Mouse (Mus musculus): ENCODE data around the gene Trim66. TPM values are rescaled to one million over a fixed set of nuclear protein-coding genes. Genes with fewer than 3 reads are reported as not detected.
A peak's percentile ranks its signal among the peaks of the same experiment; 100 is the strongest.

Trim66 gene
- 1.3 and 2.4 TPM in 2 replicates for polyA plus RNA-seq (2015; fragmentation: Nextera tagmentation; extraction: Ambion mirVana)

DNA sequence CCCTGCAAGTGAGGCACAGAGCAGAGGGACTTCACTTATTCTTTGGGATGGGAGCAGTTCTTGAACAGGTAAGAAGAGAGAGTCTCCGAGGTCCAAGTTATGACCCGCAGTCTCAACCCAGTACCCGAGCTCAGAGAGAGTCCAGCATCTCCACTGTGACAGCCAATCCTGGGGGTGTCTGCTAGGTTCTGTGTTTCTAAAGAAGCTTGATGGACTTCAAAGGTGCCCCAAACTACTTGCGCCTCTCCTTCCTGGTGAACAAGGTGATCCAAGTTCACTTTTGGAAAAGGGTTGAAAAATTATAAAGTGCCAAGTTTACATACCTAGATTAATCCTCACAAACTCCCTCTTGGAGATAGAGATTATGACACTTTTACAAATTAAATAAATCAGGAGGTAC lies at the start of gene Trim66:
TSS of gene Trim66 (minus strand) at position 101 of the 400 bp plus-strand sequence.
- Histone ChIP-seq H3K4me1 (no peaks in the 10 kb centered on the region), H3K4me3 (no peak within 1 kb of the TSS), H3K9me3 (no peaks in the 10 kb centered on the region), H3K27me3 (0 out of 2 replicates have a peak, but pooled peaks cover 5% of the 10 kb centered on the region), H3K4me2 (no peak within 1 kb of the TSS), H3K27ac (no peak within 1 kb of the TSS), H3K36me3 (no peaks in the 10 kb centered on the region), H3K9ac (no peak within 1 kb of the TSS)
- 86% methylated on average over 4 of the region's 4 CpGs for WGBS
- no peak for ATAC-seq (ENCODE audit: insufficient number of reproducible peaks, insufficient read depth, low FRiP score, low TSS enrichment, low read depth)

DNA sequence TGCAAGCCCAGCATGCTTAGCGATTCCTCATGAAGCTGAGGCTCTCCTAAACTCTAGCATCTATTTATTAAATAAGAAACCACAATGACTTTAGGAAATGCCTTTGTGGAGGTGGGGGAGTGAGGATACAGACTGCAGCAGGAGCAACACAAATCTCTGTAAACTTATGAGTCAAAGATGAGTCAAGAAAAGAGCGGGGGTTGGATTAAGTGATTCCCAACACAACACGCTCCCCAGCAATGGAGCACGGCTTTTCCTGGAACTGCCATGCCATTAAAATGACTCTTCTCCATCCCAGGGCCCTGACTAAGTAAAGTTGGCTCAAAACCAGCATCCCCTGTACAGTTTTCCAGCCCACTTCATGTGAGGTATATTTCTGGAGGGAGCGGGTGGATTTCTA lies 38.8 kb upstream of the Trim66 start:
- Histone ChIP-seq H3K36me3 (peaks cover 76% of the 10 kb centered on the region), H3K9me3 (no peaks in the 10 kb centered on the region), H3K27me3 (no peaks in the 10 kb centered on the region), H3K4me3 (no peak overlapping the region), H3K4me1 (0 out of 2 replicates have a peak, but pooled peaks cover 7% of the 10 kb centered on the region), H3K9ac (no peak overlapping the region), H3K27ac (no peak overlapping the region), H3K4me2 (no peak overlapping the region)
- WGBS: 91% methylated on average over 5 of the region's 5 CpGs
- ATAC-seq (ENCODE audit: insufficient number of reproducible peaks, insufficient read depth, low FRiP score, low TSS enrichment, low read depth): no peak

DNA sequence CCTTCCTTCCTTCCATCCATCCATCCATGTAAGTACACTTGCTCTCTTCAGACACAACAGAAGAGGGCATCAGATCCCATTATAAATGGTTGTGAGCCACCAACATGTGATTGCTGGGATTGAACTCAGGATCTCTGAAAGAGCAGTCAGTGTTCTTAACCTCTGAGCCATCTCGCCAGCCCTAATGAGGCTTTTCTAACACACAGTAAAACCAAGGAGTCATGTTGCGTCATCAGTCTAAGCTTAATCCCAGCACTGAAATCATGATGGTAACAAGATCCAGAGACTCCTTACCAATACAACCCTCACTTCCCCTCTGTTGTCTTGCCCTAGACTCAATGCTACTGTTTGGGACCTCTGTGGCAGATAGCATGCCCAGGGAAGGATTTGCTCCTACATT lies 38.3 kb upstream of the Trim66 start:
- H3K4me2 ChIP-seq: no peak overlapping the region
- 0 out of 2 replicates have a peak, but pooled peaks cover 7% of the 10 kb centered on the region for H3K4me1 ChIP-seq
- WGBS: 70% methylated on average over 2 of the region's 2 CpGs
- H3K9me3 ChIP-seq: no peaks in the 10 kb centered on the region
- H3K27ac ChIP-seq: no peak overlapping the region
- no peak overlapping the region for H3K9ac ChIP-seq
- no peak for ATAC-seq (ENCODE audit: insufficient number of reproducible peaks, insufficient read depth, low FRiP score, low TSS enrichment, low read depth)
- peaks cover 76% of the 10 kb centered on the region for H3K36me3 ChIP-seq
- H3K4me3 ChIP-seq: no peak overlapping the region
- no peaks in the 10 kb centered on the region for H3K27me3 ChIP-seq

DNA sequence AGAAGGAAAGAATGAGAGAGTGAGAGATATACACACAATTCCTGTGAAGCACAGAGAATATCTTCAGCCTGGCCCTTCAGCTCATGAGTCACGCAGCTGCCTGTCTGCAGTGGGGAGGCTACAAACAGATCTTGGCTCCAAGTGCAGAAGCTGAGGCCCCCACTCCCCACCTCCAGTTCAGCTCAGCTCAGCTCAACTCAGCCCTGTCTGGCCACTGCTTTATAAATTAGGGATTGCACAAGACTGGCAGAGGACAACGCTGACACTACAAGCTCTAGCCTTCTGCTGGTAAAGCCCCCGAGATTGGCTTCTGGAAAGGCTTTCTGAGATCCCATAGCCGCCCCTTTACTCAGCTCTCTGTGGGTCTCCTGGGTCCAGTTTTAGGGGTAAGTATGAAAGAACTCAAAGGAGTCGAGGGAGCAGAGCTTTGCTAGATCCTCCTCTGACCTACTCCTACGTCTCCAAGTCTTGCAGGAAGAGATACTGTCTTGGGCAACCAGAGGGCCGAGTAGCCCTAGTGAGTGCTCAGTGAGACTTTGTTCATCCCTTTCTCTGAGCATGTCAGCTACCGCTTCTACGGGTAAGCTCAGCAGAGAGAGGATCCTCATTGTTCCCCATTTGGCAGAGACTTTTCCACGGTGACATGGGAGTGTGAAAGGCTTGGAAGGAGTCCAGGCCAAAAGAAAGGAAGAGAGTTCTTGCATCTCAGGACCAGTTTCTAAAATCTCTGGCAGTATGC lies 37.5 kb upstream of the Trim66 start:
- H3K27ac ChIP-seq: no peak overlapping the region
- WGBS: 83% methylated on average over 10 of the region's 10 CpGs

DNA sequence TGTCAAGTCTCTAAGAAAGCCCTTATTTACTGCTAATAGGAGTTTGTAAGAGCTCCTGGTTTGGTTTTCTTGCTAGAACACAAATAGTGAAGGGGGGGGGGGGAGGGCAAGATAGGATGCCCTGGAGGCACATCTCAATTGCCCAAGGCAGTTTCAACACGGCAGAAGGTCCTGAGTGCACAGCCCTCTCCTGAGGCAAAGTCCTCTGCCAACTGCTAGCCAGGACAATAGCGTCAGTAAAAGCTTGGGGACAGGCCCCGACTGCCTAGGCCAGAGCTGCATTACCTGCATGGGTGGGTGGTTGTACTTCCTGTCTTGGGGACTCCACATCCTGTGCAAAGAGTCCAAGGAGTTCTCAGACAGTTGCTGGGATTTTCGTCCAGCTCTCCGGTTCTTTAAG lies 36.9 kb upstream of the Trim66 start:
- Histone ChIP-seq H3K9me3 (no peaks in the 10 kb centered on the region), H3K27ac (no peak overlapping the region), H3K9ac (no peak overlapping the region), H3K27me3 (no peaks in the 10 kb centered on the region), H3K4me3 (no peak overlapping the region), H3K4me2 (no peak overlapping the region), H3K4me1 (0 out of 2 replicates have a peak, but pooled peaks cover 7% of the 10 kb centered on the region), H3K36me3 (peaks cover 75% of the 10 kb centered on the region)
- 75% methylated on average over 5 of the region's 5 CpGs for WGBS
- no peak for ATAC-seq (ENCODE audit: insufficient number of reproducible peaks, insufficient read depth, low FRiP score, low TSS enrichment, low read depth)

More for the DNA sequence above, 37.5 kb upstream of the Trim66 start:
- H3K9ac ChIP-seq: no peak overlapping the region
- no peak overlapping the region for H3K4me3 ChIP-seq
- H3K4me2 ChIP-seq: no peak overlapping the region
- ATAC-seq (ENCODE audit: insufficient number of reproducible peaks, insufficient read depth, low FRiP score, low TSS enrichment, low read depth): no peak
- no peaks in the 10 kb centered on the region for H3K27me3 ChIP-seq
- H3K9me3 ChIP-seq: no peaks in the 10 kb centered on the region
- peaks cover 76% of the 10 kb centered on the region for H3K36me3 ChIP-seq
- H3K4me1 ChIP-seq: 0 out of 2 replicates have a peak, but pooled peaks cover 7% of the 10 kb centered on the region

DNA sequence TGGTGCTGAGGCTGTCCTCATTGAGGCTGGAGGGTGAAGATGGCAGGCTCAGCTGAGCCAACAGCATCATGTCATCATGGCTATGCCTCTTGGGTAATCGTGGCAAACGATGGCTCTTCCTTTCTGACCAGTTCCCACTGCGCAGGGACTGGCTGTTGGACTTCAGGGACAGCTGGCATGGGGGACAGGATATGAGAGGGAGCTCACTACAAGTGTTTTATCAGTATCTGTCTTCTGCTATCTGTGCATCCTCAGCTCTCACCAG lies 34.4 kb upstream of the Trim66 start:
- no peak for ATAC-seq (ENCODE audit: insufficient number of reproducible peaks, insufficient read depth, low FRiP score, low TSS enrichment, low read depth)
- 94% methylated on average over 3 of the region's 3 CpGs for WGBS
- H3K36me3 ChIP-seq: peaks cover 72% of the 10 kb centered on the region

DNA sequence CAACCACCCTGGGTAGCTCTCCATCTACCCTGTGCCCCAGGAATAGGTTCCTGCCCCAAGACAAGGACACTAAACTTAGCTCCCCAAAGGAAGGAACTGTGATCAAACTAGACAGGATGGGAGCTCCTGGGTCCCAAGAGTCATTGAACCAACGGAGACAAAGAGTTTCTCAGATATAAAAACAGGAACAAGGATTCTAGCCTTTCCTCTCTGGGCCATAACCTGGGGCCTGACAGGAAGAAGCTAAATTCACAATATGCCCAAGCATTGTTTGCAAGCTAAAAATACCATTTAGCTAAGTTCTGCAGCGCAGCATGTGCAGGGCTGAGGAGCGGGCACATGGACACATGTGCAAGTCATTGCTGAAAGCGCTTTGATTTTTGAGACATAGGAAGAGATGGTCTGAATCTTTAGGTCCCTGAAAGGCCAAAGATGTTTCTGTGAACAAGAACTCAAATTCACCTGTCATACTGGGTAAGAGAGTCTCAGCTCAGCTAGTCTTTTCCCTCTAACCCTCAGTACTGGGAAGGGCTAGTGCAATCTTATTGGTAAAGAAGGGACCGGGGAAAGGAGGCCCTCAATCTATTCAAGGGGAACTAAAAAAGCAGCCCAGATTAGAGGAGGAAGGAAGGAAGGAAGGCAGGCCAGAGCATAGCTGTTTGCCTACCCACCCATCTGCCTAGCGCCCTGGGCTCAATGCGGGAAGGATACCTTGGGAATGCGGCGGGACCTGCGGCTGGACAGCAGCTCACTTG lies 33.9 kb upstream of the Trim66 start:
- no peak for ATAC-seq (ENCODE audit: insufficient number of reproducible peaks, insufficient read depth, low FRiP score, low TSS enrichment, low read depth)
- Histone ChIP-seq H3K27ac (0 out of 2 replicates have a peak overlapping the region, but pooled peaks have one; percentile 7), H3K9me3 (no peaks in the 10 kb centered on the region), H3K9ac (0 out of 2 replicates have a peak overlapping the region, but pooled peaks have one; percentile 6), H3K4me2 (no peak overlapping the region), H3K4me1 (peaks cover 8% of the 10 kb centered on the region), H3K4me3 (no peak overlapping the region), H3K27me3 (no peaks in the 10 kb centered on the region), H3K36me3 (peaks cover 70% of the 10 kb centered on the region)
- WGBS: 90% methylated on average over 10 of the region's 10 CpGs

More for the DNA sequence above, 34.4 kb upstream of the Trim66 start:
- no peak overlapping the region for H3K4me3 ChIP-seq
- 0 out of 2 replicates have a peak, but pooled peaks cover 7% of the 10 kb centered on the region for H3K4me1 ChIP-seq
- no peaks in the 10 kb centered on the region for H3K9me3 ChIP-seq
- 0 out of 2 replicates have a peak overlapping the region, but pooled peaks have one; percentile 7 for H3K27ac ChIP-seq
- H3K4me2 ChIP-seq: no peak overlapping the region
- 0 out of 2 replicates have a peak overlapping the region, but pooled peaks have one; percentile 6 for H3K9ac ChIP-seq
- no peaks in the 10 kb centered on the region for H3K27me3 ChIP-seq

DNA sequence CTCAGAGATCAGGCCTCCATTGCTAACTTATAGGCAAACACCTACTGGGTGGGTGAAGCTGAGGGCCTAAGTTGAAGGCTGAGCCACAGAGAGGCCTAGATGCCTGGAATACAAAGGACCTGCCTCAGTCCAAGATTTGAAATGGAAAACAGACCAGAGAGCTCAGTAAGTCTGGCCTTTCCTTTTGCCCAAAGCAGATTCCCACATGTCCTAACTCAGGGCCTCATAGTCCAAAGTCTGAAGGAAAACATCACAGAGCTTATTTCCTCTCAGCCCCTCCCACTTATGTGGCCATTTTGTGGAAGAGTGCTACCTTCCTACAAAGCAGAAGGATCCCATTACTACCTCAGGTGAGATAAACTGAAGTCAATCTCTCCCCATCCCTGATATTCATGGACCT lies 33.0 kb upstream of the Trim66 start:
- H3K9me3 ChIP-seq: no peaks in the 10 kb centered on the region
- ATAC-seq (ENCODE audit: insufficient number of reproducible peaks, insufficient read depth, low FRiP score, low TSS enrichment, low read depth): no peak
- H3K27me3 ChIP-seq: no peaks in the 10 kb centered on the region
- H3K4me2 ChIP-seq: no peak overlapping the region
- no peak overlapping the region for H3K4me3 ChIP-seq
- H3K4me1 ChIP-seq: peaks cover 11% of the 10 kb centered on the region
- no peak overlapping the region for H3K27ac ChIP-seq
- H3K9ac ChIP-seq: no peak overlapping the region
- peaks cover 75% of the 10 kb centered on the region for H3K36me3 ChIP-seq

DNA sequence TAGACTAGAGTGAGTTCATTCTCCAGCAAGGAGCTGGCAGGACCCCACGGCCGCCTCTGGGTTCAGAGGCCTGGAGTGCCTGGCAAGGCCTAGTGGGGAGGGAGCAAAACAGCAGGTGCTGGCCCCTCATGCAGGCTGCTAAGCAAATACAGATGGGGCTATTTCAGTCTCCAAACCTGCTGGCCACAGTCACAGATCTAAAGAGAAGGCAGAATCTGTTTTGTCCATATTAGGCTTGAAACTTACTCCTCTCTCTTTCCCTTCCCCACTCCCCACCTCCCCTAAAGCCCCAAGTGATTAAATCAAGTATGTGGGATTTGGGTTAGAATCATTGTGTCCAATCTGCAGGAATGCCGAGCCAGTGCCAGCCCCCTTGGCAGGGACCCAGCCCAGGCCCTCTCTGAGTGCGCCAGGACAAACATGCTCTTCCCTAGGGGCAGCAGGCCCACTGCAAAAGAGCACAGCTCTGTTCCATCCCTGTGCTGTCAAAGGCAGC lies 28.6 kb upstream of the Trim66 start:
- Histone ChIP-seq H3K4me3 (no peak overlapping the region), H3K36me3 (peaks cover 77% of the 10 kb centered on the region), H3K9me3 (no peaks in the 10 kb centered on the region), H3K27ac (peak overlapping the region; percentile 85), H3K27me3 (no peaks in the 10 kb centered on the region), H3K4me2 (0 out of 2 replicates have a peak overlapping the region, but pooled peaks have one; percentile 18), H3K4me1 (peaks cover 15% of the 10 kb centered on the region), H3K9ac (peak overlapping the region; percentile 16; the same call in 1 of the 2 replicates)
- peak; percentile 80 for ATAC-seq (ENCODE audit: insufficient number of reproducible peaks, insufficient read depth, low FRiP score, low TSS enrichment, low read depth)
- WGBS: 41% methylated on average over 4 of the region's 4 CpGs

DNA sequence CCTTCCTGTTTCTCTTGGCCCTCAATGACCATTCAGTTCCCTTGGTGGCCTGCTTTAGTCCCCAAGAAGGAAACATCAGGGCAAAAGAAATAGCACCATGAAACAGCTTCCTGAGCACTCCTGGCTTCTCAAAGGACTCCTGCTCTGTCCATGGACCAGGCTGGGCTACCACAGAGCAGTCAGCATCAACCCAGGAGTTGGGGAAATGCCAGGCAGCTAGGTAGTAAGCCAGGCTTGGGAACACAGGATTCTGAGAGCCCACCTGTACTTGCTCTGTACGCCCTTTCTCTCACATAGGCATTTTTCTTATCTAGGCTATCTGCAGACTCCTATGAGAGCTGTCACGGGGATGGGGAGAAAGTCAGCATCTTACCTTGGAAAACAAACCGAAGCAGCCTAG lies 27.0 kb upstream of the Trim66 start:
- Histone ChIP-seq H3K9me3 (no peaks in the 10 kb centered on the region), H3K27ac (no peak overlapping the region), H3K27me3 (no peaks in the 10 kb centered on the region), H3K4me3 (no peak overlapping the region), H3K36me3 (peaks cover 76% of the 10 kb centered on the region), H3K4me2 (no peak overlapping the region), H3K9ac (no peak overlapping the region), H3K4me1 (peaks cover 15% of the 10 kb centered on the region)
- 95% methylated on average over 3 of the region's 3 CpGs for WGBS
- ATAC-seq (ENCODE audit: insufficient number of reproducible peaks, insufficient read depth, low FRiP score, low TSS enrichment, low read depth): no peak

DNA sequence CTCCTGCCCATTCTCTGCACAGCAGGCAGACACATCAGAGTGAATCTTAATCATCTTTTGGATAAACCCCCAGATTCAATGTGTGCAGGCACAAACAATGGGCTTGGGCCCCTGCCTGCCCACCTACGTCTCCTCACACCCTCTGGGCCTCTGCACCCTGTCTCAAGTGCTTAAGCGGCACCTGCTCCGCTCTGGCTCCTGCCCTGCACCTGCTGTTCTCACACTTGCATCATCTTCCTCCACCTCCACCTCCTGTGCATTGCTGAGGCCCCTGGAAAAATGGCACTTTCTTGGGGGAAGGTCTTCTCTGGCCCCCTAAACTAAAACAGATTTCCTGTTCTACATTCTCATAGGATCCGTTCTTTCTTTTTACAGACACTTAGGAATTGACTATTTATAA lies 26.0 kb upstream of the Trim66 start:
- WGBS: 87% methylated on average over 4 of the region's 4 CpGs

More for the DNA sequence above, 26.0 kb upstream of the Trim66 start:
- Histone ChIP-seq H3K27me3 (no peaks in the 10 kb centered on the region), H3K4me1 (peaks cover 15% of the 10 kb centered on the region), H3K4me3 (no peak overlapping the region), H3K27ac (no peak overlapping the region), H3K9me3 (no peaks in the 10 kb centered on the region), H3K9ac (no peak overlapping the region), H3K36me3 (peaks cover 72% of the 10 kb centered on the region), H3K4me2 (no peak overlapping the region)
- ATAC-seq (ENCODE audit: insufficient number of reproducible peaks, insufficient read depth, low FRiP score, low TSS enrichment, low read depth): no peak
